Comparison of ENCODE assay signal across 8 mouse cellular contexts in genomic region chr10:59166104-59166944, GRCm38 (mm10). TPM values are rescaled to one million over a fixed set of nuclear protein-coding genes. Genes with fewer than 3 reads are reported as not detected.
DNase-seq lines count a peak whose midpoint lies in the region; ATAC-seq lines count a peak whose summit lies in the region.

No protein-coding gene starts in this region.

- peak; percentile 65 for DNase-seq in intestine, embryonic 14.5 days (ENCODE audit: low spot score)
- DNase-seq in MN1 (ENCODE audit: low spot score): peak; percentile 69
- DNase-seq in cerebellum, postnatal 25 days: peak; percentile 26 to 67
- DNase-seq in layer of hippocampus, postnatal 36 days: peak; percentile 27 to 30
- peak; percentile 49 for DNase-seq in thymus, postnatal 4 days

- no peak overlapping the region for H3K4me2 ChIP-seq in intestine, embryonic 14.5 days (ENCODE audit: low read length)
- H3K4me2 ChIP-seq in intestine, embryonic 16.5 days (ENCODE audit: low read depth, low read length): no peak overlapping the region
- no peak overlapping the region for H3K4me2 ChIP-seq in heart, embryonic 12.5 days

- no peak overlapping the region for H3K27ac ChIP-seq in intestine, embryonic 14.5 days (ENCODE audit: low read depth)
- no peak overlapping the region for H3K27ac ChIP-seq in intestine, embryonic 16.5 days (ENCODE audit: low read length)
- no peak overlapping the region for H3K27ac ChIP-seq in heart, embryonic 12.5 days (ENCODE audit: poor library complexity, severe bottlenecking)

- H3K27me3 ChIP-seq in intestine, embryonic 14.5 days (replicated peaks; ENCODE audit: control insufficient read depth, insufficient read depth, low read length): no peaks in the 10 kb centered on the region
- H3K27me3 ChIP-seq in intestine, embryonic 16.5 days (replicated peaks; ENCODE audit: control insufficient read depth, insufficient read depth, low read length): no peaks in the 10 kb centered on the region
- no peaks in the 10 kb centered on the region for H3K27me3 ChIP-seq in heart, embryonic 12.5 days (replicated peaks)

- H3K4me3 ChIP-seq in intestine, embryonic 14.5 days (ENCODE audit: low read depth, low read length): no peak overlapping the region
- H3K4me3 ChIP-seq in intestine, embryonic 16.5 days (ENCODE audit: low read length): no peak overlapping the region
- H3K4me3 ChIP-seq in heart, embryonic 12.5 days: no peak overlapping the region

- H3K36me3 ChIP-seq in intestine, embryonic 14.5 days (ENCODE audit: control insufficient read depth, insufficient read depth, low read length): peaks cover 28% of the 10 kb centered on the region
- H3K36me3 ChIP-seq in intestine, embryonic 16.5 days (ENCODE audit: control insufficient read depth, insufficient read depth, low read length): no peaks in the 10 kb centered on the region
- H3K36me3 ChIP-seq in heart, embryonic 12.5 days: peaks cover 10% of the 10 kb centered on the region

- no peaks in the 10 kb centered on the region for H3K9me3 ChIP-seq in intestine, embryonic 14.5 days (ENCODE audit: control insufficient read depth, low read length)
- no peaks in the 10 kb centered on the region for H3K9me3 ChIP-seq in intestine, embryonic 16.5 days (ENCODE audit: control insufficient read depth, low read length)
- no peaks in the 10 kb centered on the region for H3K9me3 ChIP-seq in heart, embryonic 12.5 days (replicated peaks)

- no peaks in the 10 kb centered on the region for H3K4me1 ChIP-seq in intestine, embryonic 14.5 days (replicated peaks; ENCODE audit: control insufficient read depth, insufficient read depth, low read length)
- H3K4me1 ChIP-seq in intestine, embryonic 16.5 days (ENCODE audit: control insufficient read depth, insufficient read depth, low read length): no peaks in the 10 kb centered on the region
- peaks cover 8% of the 10 kb centered on the region for H3K4me1 ChIP-seq in heart, embryonic 12.5 days (replicated peaks)

- no peak overlapping the region for H3K9ac ChIP-seq in intestine, embryonic 14.5 days (ENCODE audit: low read length)
- H3K9ac ChIP-seq in intestine, embryonic 16.5 days (ENCODE audit: low read depth, low read length): no peak overlapping the region
- no peak overlapping the region for H3K9ac ChIP-seq in heart, embryonic 12.5 days

- ATAC-seq in intestine, embryonic 14.5 days (replicated peaks; ENCODE audit: low FRiP score, low TSS enrichment, low read depth): no peak
- ATAC-seq in intestine, embryonic 16.5 days: no peak
- peak; percentile 66; the same call in 1 of the 2 replicates for ATAC-seq in heart, embryonic 12.5 days (ENCODE audit: insufficient number of reproducible peaks, low FRiP score)
- ATAC-seq in megakaryocyte, adult 5-6 weeks (ENCODE audit: poor library complexity, severe bottlenecking): peak; percentile 85

- 68% methylated on average over 14 of the region's 14 CpGs for WGBS in intestine, embryonic 14.5 days
- WGBS in intestine, embryonic 16.5 days: 67% methylated on average over 14 of the region's 14 CpGs
- 67% methylated on average over 14 of the region's 14 CpGs for WGBS in heart, embryonic 12.5 days

RNA-seq across cellular contexts. Expression of gene Sept10, which starts 55.3 kb away (rescaled TPM):
- polyA plus RNA-seq in intestine, embryonic 14.5 days (2014; fragmentation: Nextera tagmentation; extraction: Ambion mirVana): 43.1 and 51.0 TPM in 2 replicates
- polyA plus RNA-seq in intestine, embryonic 16.5 days (2015; fragmentation: Nextera tagmentation; extraction: Ambion mirVana): 24.6 and 25.6 TPM in 2 replicates
- polyA plus RNA-seq in heart, embryonic 12.5 days (2016; fragmentation: Nextera tagmentation; extraction: Ambion mirVana): 35.0 and 35.1 TPM in 2 replicates
- 1 to 10 TPM; 7.8 to 8.2 TPM for total RNA-seq in layer of hippocampus, postnatal 36 days (2021)
- 17.6 and 19.8 TPM in 2 replicates for total RNA-seq in megakaryocyte, adult 5-6 weeks (2015)
- total RNA-seq in megakaryocyte, adult 5-6 weeks (2017): 44.5 and 54.9 TPM in 2 replicates

RNA-seq across cellular contexts. Expression of gene Sowahc, which starts 55.4 kb away (rescaled TPM):
- polyA plus RNA-seq in intestine, embryonic 14.5 days (2014; fragmentation: Nextera tagmentation; extraction: Ambion mirVana): 12.4 and 12.6 TPM in 2 replicates
- 11.2 and 11.7 TPM in 2 replicates for polyA plus RNA-seq in intestine, embryonic 16.5 days (2015; fragmentation: Nextera tagmentation; extraction: Ambion mirVana)
- 4.3 TPM in 2 replicates for polyA plus RNA-seq in heart, embryonic 12.5 days (2016; fragmentation: Nextera tagmentation; extraction: Ambion mirVana)
- 1 to 10 TPM; 7.1 to 7.3 TPM for total RNA-seq in layer of hippocampus, postnatal 36 days (2021)
- 50.0 and 54.3 TPM in 2 replicates for total RNA-seq in megakaryocyte, adult 5-6 weeks (2015)
- total RNA-seq in megakaryocyte, adult 5-6 weeks (2017): 56.0 and 68.8 TPM in 2 replicates

Comparison
In these comparisons a context has a peak if more than half of its experiments do, and no peak if none do; other contexts are left out.
1. ATAC-seq: peak in heart, embryonic 12.5 days (single experiment) and megakaryocyte, adult 5-6 weeks (single experiment); none in intestine, embryonic 14.5 days (single experiment) and intestine, embryonic 16.5 days (single experiment).
2. Peak in every context shown above with its lines, with median percentiles within 50 percentile points of each other: DNase-seq.